Mouse (Mus musculus): Measurements from ENCODE around the gene Usp36.

Usp36 gene

GRCm38 (mm10) chr11:118297967-118298366 lies 7.9 kb upstream of the Usp36 start:
- DNase-seq: no peak

GRCm38 (mm10) chr11:118295026-118295425 lies 5.0 kb upstream of the Usp36 start:
- no peak for DNase-seq

GRCm38 (mm10) chr11:118292671-118293070 lies 2.6 kb upstream of the Usp36 start:
- DNase-seq: no peak

- no peak for DNase-seq
These were observed 482 bp downstream of the Usp36 start for GRCm38 (mm10) chr11:118289562-118289961.

- DNase-seq: no peak
These were observed 970 bp downstream of the Usp36 start for GRCm38 (mm10) chr11:118289037-118289511.

- peak in 1 of 2 experiments; percentile 44 for DNase-seq
These were observed 2.5 kb downstream of the Usp36 start for GRCm38 (mm10) chr11:118287573-118287972.

- DNase-seq: no peak
These were observed 3.6 kb downstream of the Usp36 start for GRCm38 (mm10) chr11:118286434-118286833.

GRCm38 (mm10) chr11:118285791-118286190 lies 4.3 kb downstream of the Usp36 start:
- no peak for DNase-seq

GRCm38 (mm10) chr11:118280218-118280617 lies 9.8 kb downstream of the Usp36 start:
- no peak for DNase-seq

GRCm38 (mm10) chr11:118276328-118276727 lies 13.7 kb downstream of the Usp36 start:
- DNase-seq: no peak

GRCm38 (mm10) chr11:118275092-118275491 lies 15.0 kb downstream of the Usp36 start:
- DNase-seq: no peak

- DNase-seq: no peak
These were observed 20.2 kb downstream of the Usp36 start for GRCm38 (mm10) chr11:118269827-118270226.

GRCm38 (mm10) chr11:118266666-118267046 lies 23.4 kb downstream of the Usp36 start:
- DNase-seq: no peak

GRCm38 (mm10) chr11:118266044-118266665 lies 23.9 kb downstream of the Usp36 start:
- DNase-seq: no peak

- no peak for DNase-seq
These were observed 24.4 kb downstream of the Usp36 start for GRCm38 (mm10) chr11:118265621-118266020.

GRCm38 (mm10) chr11:118263146-118263545 lies 26.9 kb downstream of the Usp36 start:
- no peak for DNase-seq

- no peak for DNase-seq
These were observed 30.0 kb downstream of the Usp36 start for GRCm38 (mm10) chr11:118260081-118260480.

GRCm38 (mm10) chr11:118259580-118259979 lies 30.5 kb downstream of the Usp36 start:
- DNase-seq: no peak

GRCm38 (mm10) chr11:118256371-118256770 lies 33.7 kb downstream of the Usp36 start:
- no peak for DNase-seq

GRCm38 (mm10) chr11:118254159-118254951 lies 35.7 kb downstream of the Usp36 start:
- peak; percentile 70 to 72 for DNase-seq

GRCm38 (mm10) chr11:118253447-118254158 lies 36.4 kb downstream of the Usp36 start:
- no peak for DNase-seq

GRCm38 (mm10) chr11:118249012-118249383 lies 41.0 kb downstream of the Usp36 start:
- no peak for DNase-seq

GRCm38 (mm10) chr11:118248150-118249011 lies 41.7 kb downstream of the Usp36 start, which contains the start of gene Cyth1:
Gene Cyth1, minus strand, starts transcription at chr11:118248592.
- DNase-seq: peak; percentile 100
